Mouse (Mus musculus): Measurements from ENCODE around the gene Nipbl.

DNA sequence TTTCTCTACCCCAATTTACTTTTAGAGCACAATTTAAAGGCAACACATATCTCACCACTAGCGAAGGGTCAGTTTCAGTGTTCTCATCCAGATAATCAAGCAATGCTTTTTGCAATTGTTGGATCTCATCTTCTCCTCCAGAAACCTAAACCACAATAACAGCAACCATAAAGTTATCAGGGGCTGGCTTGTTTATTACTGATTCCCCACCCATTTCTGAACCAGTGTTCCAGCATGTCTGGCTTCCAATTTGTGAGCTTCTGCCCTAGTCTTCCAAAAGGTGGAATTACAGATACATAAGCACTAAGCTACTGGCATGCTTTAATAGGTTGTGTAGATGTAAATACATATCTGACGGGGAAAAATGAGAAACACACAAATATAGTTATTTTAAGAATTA is 118.6 kb downstream of the Nipbl start:
- TF ChIP-seq POLR2A (IDR thresholded peaks at IDR 0.05; ENCODE audit: low read depth, low read length) (no peak), CTCF (IDR thresholded peaks at IDR 0.05; ENCODE audit: extremely low read depth, insufficient read length, insufficient replicate concordance, low read depth, low read length) (no peak)

Measured in small intestine, adult 2 months (tissue).